Mouse (Mus musculus) liver, adult 2 months (tissue): ENCODE measurements around the gene Gpr25. TPM values are rescaled to one million over a fixed set of nuclear protein-coding genes. Genes with fewer than 3 reads are reported as not detected.

Experiments
- DNase-seq: peaks from one replicate; pipeline ENCODE4 v3.0.0-alpha.2; 2011; ENCODE audit warnings: low read depth, low spot score; ENCODE audit errors: extremely low read depth
- H3K27ac ChIP-seq: fragments of 200-500 bp; replicated peaks from 2 replicates; pipeline ENCODE4 v1.5.1; 2012; ENCODE audit warnings: low read depth, mild to moderate bottlenecking, control low read depth, inconsistent platforms, low read length; ENCODE audit not compliant: insufficient read depth
- H3K27me3 ChIP-seq: fragments of 200-500 bp; 2 replicates; pipeline ENCODE4 v1.6.1; 2012; ENCODE audit warnings: mild to moderate bottlenecking, moderate library complexity, low read length, inconsistent platforms; ENCODE audit not compliant: control insufficient read depth, insufficient read depth
- H3K36me3 ChIP-seq: fragments of 200-500 bp; 2 replicates; pipeline ENCODE4 v1.6.1; 2012; ENCODE audit warnings: low read length, inconsistent platforms; ENCODE audit not compliant: control insufficient read depth, insufficient read depth
- H3K4me1 ChIP-seq: fragments of 200-500 bp; 2 replicates; pipeline ENCODE4 v1.6.1; 2011; ENCODE audit warnings: low read length; ENCODE audit not compliant: control insufficient read depth, insufficient read depth
- H3K4me3 ChIP-seq: fragments of 200-500 bp; 2 replicates; pipeline ENCODE4 v1.5.1; 2011; ENCODE audit warnings: low read depth, mild to moderate bottlenecking, control low read depth, low read length, moderate library complexity; ENCODE audit not compliant: insufficient read depth
- H3K79me2 ChIP-seq: fragments of 200-500 bp; 2 replicates; pipeline ENCODE4 v1.6.1; 2012; ENCODE audit warnings: inconsistent platforms, mild to moderate bottlenecking, low read length, moderate library complexity; ENCODE audit not compliant: control insufficient read depth, insufficient read depth
- H3K9ac ChIP-seq: fragments of 200-500 bp; 2 replicates; pipeline ENCODE4 v1.6.1; 2012; ENCODE audit warnings: low read depth, mild to moderate bottlenecking, control low read depth, inconsistent platforms, low read length
- CTCF ChIP-seq: fragments of 200-500 bp; IDR thresholded peaks from 2 replicates; pipeline ENCODE4 v1.5.1; 2011; ENCODE audit warnings: low read depth, low read length, control low read depth
- POLR2A ChIP-seq: fragments of 200-500 bp; IDR thresholded peaks from 2 replicates; pipeline ENCODE4 v1.6.1; 2011; ENCODE audit warnings: low read length, control low read depth; ENCODE audit not compliant: insufficient read depth; ENCODE audit errors: extremely low read depth
- whole genome bisulfite sequencing: fragments of 180-500 bp; shearing (Covaris S2); methylation state at CpG from one replicate; pipeline ENCODE4 v1.1.7; 2018; 5-methylcytosine and 5-hydroxymethylcytosine counted together
- polyA plus RNA-seq: library from polyadenylated mRNA; depleted of rRNA; stranded (reverse); fragments of >200 nt; gene quantifications from 2 replicates; pipeline ENCODE4 v1.2.3, GENCODE M21; 2012
- total RNA-seq: library from RNA; depleted of rRNA; stranded (reverse); fragments of >200 nt; gene quantifications from 2 replicates; pipeline ENCODE4 v1.2.3, GENCODE M21; 2014

Gpr25 gene
- total and polyA plus RNA-seq, 2 experiments = 0.32 TPM; not detected in 1

DNA sequence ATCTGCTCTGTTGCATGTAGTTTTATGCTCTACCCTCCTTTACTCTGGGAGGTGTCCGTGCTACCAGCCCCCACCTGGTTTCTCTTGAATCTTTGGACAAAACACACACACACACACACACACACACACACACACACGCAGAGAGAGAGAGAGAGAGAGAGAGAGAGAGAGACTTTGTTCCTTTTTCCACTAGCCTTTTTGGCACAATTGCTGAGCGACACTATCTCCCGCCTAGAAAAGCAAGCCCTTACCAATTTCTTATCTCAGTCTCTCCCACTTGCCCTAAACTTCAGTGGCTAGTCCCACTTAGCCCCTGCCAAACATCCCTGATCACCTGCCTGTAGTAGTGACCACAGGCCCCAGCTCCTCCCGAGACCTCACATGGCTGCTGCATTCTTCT lies 16.2 kb downstream of the Gpr25 start:
- WGBS = 80% methylated on average over 5 of the region's 5 CpGs
- H3K4me1 ChIP-seq = no peaks in the 10 kb centered on the region
- H3K27ac ChIP-seq = no peak overlapping the region
- no peak for TF ChIP-seq CTCF
- no peak for TF ChIP-seq POLR2A
- H3K36me3 ChIP-seq = no peaks in the 10 kb centered on the region
- no peak overlapping the region for H3K9ac ChIP-seq
- no peaks in the 10 kb centered on the region for H3K27me3 ChIP-seq
- no peaks in the 10 kb centered on the region for H3K79me2 ChIP-seq
- DNase-seq = no peak
- H3K4me3 ChIP-seq = no peak overlapping the region

DNA sequence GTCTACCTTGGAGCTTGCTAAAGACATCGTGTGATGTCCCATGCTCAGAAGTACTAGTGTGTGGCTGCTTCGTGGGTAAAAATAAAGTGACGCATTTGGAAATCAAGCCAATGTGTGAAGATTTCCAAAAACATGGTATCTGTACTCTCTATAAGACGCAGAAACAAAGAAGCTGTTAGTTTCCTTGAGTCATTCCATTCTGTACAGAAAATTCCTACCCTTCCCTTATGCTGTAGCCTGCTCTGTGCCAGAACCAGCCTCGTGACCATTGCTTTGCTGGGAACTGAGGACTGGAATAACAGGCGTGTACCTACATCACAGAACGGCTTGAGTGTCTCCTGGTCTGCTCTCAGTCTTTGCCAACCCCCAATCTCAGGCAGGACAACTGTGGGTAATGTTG lies 18.9 kb downstream of the Gpr25 start:
- no peaks in the 10 kb centered on the region for H3K79me2 ChIP-seq
- DNase-seq = no peak
- no peak for TF ChIP-seq CTCF
- TF ChIP-seq POLR2A = no peak
- no peak overlapping the region for H3K4me3 ChIP-seq
- no peak overlapping the region for H3K27ac ChIP-seq
- WGBS = 87% methylated on average over 7 of the region's 7 CpGs
- H3K4me1 ChIP-seq = no peaks in the 10 kb centered on the region
- H3K36me3 ChIP-seq = no peaks in the 10 kb centered on the region
- no peak overlapping the region for H3K9ac ChIP-seq
- no peaks in the 10 kb centered on the region for H3K27me3 ChIP-seq

DNA sequence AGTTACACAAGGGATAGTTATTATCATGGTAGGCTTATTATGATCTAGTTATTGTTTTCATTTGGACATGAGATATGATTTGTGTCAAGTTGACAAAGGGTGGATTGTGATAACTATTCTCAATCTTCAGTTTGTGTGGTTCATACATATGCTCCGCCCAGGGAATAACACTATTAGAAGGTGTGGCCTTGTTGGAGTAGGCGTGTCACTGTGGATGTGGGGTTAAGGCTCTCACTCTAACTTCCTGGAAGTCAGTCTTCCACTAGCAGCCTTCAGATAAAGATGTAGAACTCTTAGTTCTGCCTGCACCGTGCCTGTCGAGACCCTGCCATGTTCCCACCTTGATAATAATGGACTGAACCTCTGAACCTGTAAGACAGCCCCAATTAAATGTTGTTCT lies 22.2 kb downstream of the Gpr25 start:
- TF ChIP-seq POLR2A = no peak
- TF ChIP-seq CTCF = no peak
- WGBS = 92% methylated on average over 4 of the region's 4 CpGs
- Histone ChIP-seq H3K27ac (no peak overlapping the region), H3K27me3 (0 out of 2 replicates have a peak, but pooled peaks cover 3% of the 10 kb centered on the region), H3K9ac (no peak overlapping the region), H3K4me1 (peaks cover 7% of the 10 kb centered on the region), H3K79me2 (no peaks in the 10 kb centered on the region), H3K4me3 (no peak overlapping the region), H3K36me3 (no peaks in the 10 kb centered on the region)
- DNase-seq = no peak

DNA sequence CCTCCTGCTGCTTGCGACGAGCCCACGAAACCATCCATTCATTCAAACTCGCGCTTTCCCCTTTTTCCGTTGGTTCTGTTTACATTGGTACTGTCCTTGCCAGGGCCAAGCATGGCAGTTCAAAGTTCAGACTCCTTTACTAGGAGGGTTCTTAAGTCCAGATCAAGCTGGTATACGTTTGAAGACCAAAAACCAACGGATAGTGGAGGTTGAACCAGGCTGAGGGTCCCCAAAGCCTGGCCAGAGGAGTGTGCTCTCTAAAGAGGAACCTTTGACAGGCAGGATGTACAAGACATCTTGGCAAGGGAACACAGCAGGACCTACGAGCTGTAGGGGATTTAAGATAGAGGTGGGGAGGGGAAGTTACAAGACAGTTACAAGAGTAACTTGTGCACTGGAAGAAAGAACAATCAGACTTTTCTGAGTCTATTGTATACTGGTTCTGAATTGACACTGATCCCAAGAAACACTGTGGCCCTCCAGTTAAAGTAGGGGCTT lies 26.0 kb downstream of the Gpr25 start:
- no peak overlapping the region for H3K27ac ChIP-seq
- H3K4me3 ChIP-seq = peak overlapping the region; percentile 55; the same call in 1 of the 2 replicates
- no peaks in the 10 kb centered on the region for H3K79me2 ChIP-seq
- WGBS = 3% methylated on average over 9 of the region's 9 CpGs
- no peaks in the 10 kb centered on the region for H3K36me3 ChIP-seq
- peaks cover 7% of the 10 kb centered on the region for H3K4me1 ChIP-seq
- TF ChIP-seq CTCF (peak; percentile 54; the same call in 1 of the 2 replicates), POLR2A (no peak)
- DNase-seq = peak; percentile 76
- 0 out of 2 replicates have a peak, but pooled peaks cover 3% of the 10 kb centered on the region for H3K27me3 ChIP-seq
- peak overlapping the region; percentile 44; the same call in 1 of the 2 replicates for H3K9ac ChIP-seq

DNA sequence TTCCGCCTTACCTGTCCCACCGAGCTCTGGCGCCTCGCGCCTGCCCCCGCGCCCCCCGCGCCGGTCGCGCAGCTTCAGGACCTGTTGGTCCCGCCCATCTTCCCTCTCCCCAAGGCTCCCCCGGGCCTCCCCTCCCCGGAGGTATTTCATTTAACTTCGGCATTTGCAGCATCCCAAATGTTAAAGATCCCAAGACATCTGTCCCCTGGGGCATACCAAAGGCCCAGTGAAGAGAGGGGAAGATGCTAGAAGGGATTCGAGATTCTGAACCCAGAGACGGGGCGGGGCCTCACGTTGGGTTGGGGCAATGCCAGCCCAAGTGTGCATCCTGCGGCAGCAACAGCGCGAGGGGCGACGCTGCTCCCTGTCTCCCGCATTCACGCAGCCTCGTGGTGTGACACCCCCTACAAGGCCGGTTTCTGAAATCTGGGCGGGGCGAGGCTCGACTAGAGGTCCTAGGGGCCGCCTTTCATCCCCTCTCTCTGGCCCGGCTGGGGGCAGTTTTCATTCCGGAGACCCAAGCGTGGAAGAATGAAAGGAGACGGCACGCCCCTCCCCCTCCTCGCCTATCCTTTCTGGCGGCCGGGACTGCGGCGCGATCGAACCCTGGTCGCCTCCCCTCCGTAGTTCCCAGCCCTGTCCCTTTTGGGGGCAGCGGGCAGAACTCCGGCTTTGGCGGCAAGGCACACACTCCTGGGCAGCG lies 26.6 kb downstream of the Gpr25 start, which contains the start of gene Inava:
TSS of gene Inava (minus strand) at position 373 of the 703 bp plus-strand sequence.
- TF ChIP-seq POLR2A = no peak
- TF ChIP-seq CTCF = no peak; the same call in 1 of the 2 replicates
- 0 out of 2 replicates have a peak, but pooled peaks cover 3% of the 10 kb centered on the region for H3K27me3 ChIP-seq

More for the DNA sequence above, 26.6 kb downstream of the Gpr25 start, which contains the start of gene Inava:
- H3K27ac ChIP-seq = no peak within 1 kb of the TSS
- peak within 1 kb of the TSS; percentile 66 for H3K9ac ChIP-seq
- no peaks in the 10 kb centered on the region for H3K36me3 ChIP-seq
- DNase-seq = peak; percentile 6
- 2% methylated on average over 51 of the region's 51 CpGs for WGBS
- H3K79me2 ChIP-seq = no peaks in the 10 kb centered on the region
- peaks cover 9% of the 10 kb centered on the region for H3K4me1 ChIP-seq
- H3K4me3 ChIP-seq = peak within 1 kb of the TSS; percentile 55; the same call in 1 of the 2 replicates
